Mouse (Mus musculus) kidney, postnatal 4 days (tissue): ENCODE results near the gene Ano10.

Experiments used
- DNase-seq, 2 experiments: peaks; one replicate each; pipeline ENCODE4 v3.0.0; 2021; ENCODE audit warnings: mixed read lengths in 2 of 2

Gene Ano10

GRCm38 (mm10) chr9:122288416-122288815, 5.8 kb downstream of the Ano10 start:
- no peak for DNase-seq

GRCm38 (mm10) chr9:122287526-122287925, 6.7 kb downstream of the Ano10 start:
- no peak for DNase-seq

DNA sequence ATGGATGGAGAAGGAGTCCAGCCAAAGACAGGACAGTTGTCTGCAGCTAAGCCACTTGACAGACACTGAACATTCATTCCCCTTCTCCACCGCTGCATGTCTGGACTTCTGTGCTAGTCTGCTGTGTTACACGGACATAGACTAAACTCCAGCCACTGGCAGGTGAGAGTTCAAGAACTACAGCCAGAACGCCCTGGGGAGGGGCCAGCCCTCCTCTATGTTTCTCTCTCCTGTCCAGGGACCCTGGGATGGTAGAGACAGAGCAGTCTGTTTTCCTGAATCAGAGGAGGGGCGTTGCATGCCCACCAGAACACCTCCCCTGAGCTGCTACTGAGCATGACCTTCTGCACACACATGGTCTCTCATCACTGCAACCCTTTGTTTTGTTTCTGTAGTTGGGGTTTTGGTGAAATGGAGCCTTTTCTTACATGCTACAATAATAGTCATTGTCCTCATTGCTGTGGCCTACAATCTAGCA, 8.4 kb downstream of the Ano10 start:
- peak; percentile 5 to 15 for DNase-seq

DNA sequence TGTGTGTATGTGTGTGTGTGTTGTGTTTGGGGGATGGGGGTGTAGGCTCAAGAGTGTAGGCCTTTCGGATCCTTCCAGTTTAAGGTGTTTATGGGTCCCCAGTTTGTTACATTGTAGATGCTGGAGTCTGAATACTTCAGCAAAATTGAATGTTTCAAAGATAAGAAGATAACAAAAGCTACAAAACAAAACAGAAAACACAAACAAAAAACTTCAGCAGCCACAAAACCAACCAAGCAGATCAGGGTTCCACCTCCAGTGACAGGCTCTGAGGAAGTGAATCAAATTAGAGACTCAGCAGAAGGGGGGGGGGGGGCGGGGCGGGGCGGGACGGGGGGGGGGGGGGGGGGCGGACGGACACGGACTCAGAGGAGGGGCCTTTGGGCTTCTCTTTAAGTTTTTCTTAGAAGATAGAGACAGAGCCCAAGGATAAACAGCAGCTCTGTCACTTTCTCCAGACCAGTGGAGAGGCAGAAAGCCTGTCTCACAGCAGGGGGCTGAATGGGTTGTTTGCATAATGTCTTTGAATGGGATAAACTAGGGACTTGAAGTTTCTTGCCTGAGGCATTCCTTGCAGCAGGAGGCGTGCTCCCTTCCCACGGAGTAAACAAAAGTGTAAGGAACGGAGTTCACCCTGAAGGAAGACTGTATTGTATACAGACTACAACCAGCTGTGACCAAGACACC, 8.9 kb downstream of the Ano10 start:
- peak; percentile 37 to 59 for DNase-seq

- no peak for DNase-seq
Observed at GRCm38 (mm10) chr9:122284696-122285095, 9.5 kb downstream of the Ano10 start.

- DNase-seq, result no peak
Observed at GRCm38 (mm10) chr9:122281004-122281403, 13.2 kb downstream of the Ano10 start.

DNA sequence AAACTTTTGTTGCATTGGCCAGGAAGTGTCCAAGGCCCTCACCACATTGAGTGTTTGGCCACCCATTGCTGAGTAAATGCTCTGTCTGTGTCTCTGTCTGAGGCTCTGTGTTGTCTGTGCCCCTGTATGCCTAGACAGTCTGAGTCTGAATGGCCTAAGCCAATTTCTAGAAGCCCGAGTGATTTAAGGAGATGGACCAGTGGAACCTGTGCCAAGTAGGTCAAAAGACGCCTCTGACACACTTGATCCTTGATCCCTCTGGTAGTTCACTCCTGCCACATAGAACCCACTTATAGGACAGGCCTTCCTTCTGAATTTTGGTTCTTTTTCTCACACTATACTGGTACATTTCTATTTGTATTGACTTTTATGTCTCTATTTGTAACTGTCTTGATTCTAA, 17.6 kb downstream of the Ano10 start:
- no peak for DNase-seq

DNA sequence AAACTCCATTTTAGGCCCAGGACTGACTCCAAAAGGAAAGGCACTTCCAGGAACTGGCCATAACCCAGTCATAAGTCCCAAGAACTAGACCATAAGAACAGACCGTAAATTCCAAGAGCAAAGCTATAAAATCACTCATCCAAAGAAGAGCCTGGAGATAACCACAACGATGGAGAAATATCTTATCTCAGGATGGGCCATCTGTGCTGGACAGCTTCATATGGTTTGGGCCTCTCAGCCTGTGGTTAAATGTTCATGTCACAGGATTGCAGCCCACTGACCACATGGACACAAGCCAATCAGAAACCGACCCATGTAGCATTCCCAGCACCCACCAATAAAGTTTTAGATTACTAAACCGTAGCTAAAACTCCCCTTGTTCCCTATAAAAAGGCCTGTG, 18.1 kb downstream of the Ano10 start:
- DNase-seq, result no peak

DNA sequence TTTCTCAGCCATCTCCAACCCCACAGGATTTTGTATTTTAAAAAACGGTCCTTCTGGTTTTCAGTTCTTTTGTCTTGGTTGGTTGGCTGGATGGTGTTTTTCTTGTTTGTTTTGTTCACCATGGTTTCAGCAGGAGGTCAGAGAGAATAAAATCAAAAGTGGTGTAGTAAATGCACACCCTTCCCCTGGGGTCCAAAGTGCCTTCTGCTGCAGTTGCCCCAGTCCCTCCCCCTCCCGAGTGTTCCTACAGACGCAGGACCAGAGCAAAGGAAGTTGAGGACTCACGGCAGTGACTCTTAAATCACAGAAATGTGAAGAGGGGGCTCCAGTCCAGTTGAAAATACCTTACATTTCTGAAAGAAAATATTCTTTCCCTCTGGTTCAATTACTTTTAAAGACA, 19.9 kb downstream of the Ano10 start:
- peak; percentile 5 to 33 for DNase-seq

DNA sequence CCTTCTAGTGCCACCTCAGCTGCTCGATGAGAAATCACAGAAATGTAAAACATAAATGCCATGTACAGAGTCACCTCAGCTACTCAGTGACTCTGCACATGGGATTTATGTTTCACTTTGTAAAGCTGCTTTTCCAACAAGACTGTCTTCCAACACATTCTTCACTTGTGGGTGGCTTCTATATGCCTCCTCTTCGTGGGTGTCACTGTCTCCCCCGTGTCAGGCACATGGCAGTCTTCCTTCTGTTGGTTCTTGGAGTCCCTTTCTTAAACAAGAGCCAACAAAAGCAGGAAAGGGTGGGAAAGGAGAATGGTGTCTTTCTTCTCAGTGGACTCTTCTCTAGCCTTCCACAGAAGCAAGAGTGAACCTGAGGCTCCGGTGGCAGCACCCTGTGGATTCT, 20.3 kb downstream of the Ano10 start:
- no peak for DNase-seq

GRCm38 (mm10) chr9:122271866-122272265, 22.4 kb downstream of the Ano10 start:
- no peak for DNase-seq

GRCm38 (mm10) chr9:122271318-122271717, 22.9 kb downstream of the Ano10 start:
- DNase-seq, result no peak

- DNase-seq, result no peak
Observed at GRCm38 (mm10) chr9:122270913-122271312, 23.3 kb downstream of the Ano10 start.

GRCm38 (mm10) chr9:122269256-122270041, 24.8 kb downstream of the Ano10 start:
- DNase-seq, result no peak

- no peak for DNase-seq
Observed at GRCm38 (mm10) chr9:122265526-122266210, 28.6 kb downstream of the Ano10 start.

- peak; percentile 19 to 43 for DNase-seq
Observed at GRCm38 (mm10) chr9:122263140-122263539, 31.1 kb downstream of the Ano10 start.

- DNase-seq, result no peak
Observed at GRCm38 (mm10) chr9:122254386-122254785, 39.8 kb downstream of the Ano10 start.

GRCm38 (mm10) chr9:122252113-122252512, 42.1 kb downstream of the Ano10 start:
- no peak for DNase-seq

DNA sequence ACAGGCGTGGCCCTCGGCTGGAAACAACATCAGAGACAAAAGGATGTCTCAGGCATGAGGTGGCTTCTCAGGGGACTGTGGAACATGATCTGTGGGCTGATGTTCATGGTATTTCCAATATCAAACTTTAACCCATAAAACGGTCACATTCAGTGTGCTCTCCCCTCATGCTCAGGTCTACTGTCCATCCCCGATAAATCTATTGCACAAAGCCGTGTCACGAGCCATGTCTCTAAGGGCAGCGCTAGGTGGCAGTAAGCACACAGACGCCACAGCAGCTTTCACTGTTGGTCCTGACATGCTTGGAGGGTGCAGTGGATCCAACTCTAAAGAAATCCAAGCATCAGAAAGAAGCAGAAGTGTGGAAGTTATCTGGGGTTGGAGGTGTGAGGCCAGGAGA, 46.1 kb downstream of the Ano10 start:
- peak; percentile 58 to 72 for DNase-seq

DNA sequence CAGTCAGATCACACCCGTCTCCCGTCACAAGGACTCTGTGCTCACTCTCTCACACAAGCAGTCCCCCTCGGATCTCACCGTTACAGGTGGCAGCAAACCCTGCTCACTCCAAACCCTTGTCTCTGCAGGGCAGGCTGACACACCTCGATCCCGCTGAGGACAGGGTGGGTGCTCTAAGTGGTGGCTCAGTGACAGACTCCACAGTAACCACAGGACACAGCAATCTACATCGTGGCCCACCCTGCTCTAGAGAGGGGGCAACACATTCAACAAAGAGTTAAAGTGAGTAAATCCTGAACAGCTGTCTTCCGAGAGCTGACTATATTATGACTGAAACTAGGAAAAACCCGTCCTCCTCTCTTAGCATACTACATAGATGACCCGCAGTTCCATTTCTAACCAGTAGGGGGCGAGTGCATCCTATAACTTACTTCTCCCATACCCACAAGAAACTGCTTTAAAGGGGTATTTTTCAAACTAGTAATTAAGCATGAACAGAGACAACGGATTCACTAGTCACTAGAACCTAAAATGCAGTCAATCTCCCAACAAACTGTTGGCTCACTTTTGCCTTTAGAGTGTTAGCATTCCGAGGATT, 46.7 kb downstream of the Ano10 start:
- DNase-seq, result peak; percentile 84 to 87

DNA sequence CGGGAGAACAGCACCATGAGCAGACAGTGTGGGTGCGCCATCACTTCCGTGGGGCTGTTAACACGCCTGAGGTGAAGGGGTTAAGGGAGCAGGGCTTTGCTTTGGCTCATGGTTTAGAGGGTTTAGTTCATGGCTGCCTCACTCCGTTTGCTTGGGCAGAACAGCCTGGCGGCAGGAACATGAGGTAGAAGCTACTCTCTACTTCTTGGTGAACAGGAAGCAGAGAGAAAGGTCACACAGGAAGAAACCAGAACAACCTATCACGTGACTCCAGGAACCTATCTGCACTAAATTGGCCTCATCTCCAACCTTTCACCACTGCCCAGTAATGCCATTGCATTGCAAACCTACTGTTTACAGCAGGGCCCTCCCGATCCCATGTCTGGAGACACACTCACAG, 48.3 kb downstream of the Ano10 start:
- no peak for DNase-seq

DNA sequence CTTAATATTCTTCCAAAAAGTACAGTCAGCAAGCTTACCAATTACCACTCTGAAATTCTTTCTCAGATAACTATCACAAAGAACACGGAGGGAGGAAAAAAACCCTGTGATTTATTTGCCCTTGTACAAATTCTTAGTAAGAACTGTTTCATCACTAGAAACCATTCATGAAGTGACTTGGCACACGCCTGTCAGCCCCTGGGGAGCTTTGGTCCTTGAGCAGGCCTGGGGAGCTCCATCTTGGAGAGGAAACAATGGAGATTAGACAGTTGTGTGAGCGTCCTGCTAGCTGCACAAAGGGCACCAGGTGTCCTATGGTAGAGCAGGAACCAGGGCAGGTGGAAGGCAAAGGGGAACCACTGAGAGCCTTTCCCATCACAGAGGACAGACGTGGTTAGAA, 48.8 kb downstream of the Ano10 start:
- DNase-seq, result no peak

DNA sequence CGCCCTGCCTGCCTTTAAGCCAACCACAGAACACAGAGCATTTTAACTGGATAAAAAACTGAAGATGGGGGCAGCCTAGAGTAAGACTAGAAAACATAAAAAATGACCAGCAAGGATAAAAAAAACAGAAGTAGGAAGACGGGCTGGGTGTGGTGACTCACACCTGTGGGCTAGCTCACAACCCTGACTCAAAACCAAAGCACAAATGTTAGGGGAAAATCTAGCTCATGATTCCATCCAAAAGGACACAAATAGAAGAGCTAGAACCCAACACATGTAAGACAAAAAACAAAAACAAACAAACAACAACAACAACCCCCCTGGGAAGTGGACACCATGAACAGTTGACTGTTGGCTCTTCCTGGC, 49.4 kb downstream of the Ano10 start:
- no peak for DNase-seq
